Mouse (Mus musculus) hindbrain, embryonic 12.5 days (tissue): ENCODE data around the gene Lrmda. TPM values are rescaled to one million over a fixed set of nuclear protein-coding genes. Genes with fewer than 3 reads are reported as not detected.

Experiments
- ATAC-seq: fragments of 200-750 bp; cut with Nextera tagmentation; 2 replicates; pipeline ENCODE4 v1.8.0; 2017; ENCODE audit warnings: moderate TSS enrichment; ENCODE audit not compliant: low FRiP score
- H3K27ac ChIP-seq: fragments of 300-500 bp; sonication (generic); 2 replicates; pipeline ENCODE4 v1.5.1; 2016; ENCODE audit warnings: mild to moderate bottlenecking
- H3K27me3 ChIP-seq: fragments of 300-500 bp; sonication (generic); 2 replicates; pipeline ENCODE4 v1.6.1; 2016; ENCODE audit warnings: mild to moderate bottlenecking
- H3K36me3 ChIP-seq: fragments of 300-500 bp; sonication (generic); 2 replicates; pipeline ENCODE4 v1.6.1; 2016; ENCODE audit warnings: mild to moderate bottlenecking
- H3K4me1 ChIP-seq: fragments of 300-500 bp; sonication (generic); 2 replicates; pipeline ENCODE4 v1.6.1; 2016
- H3K4me2 ChIP-seq: fragments of 300-500 bp; sonication (generic); replicated peaks from 2 replicates; pipeline ENCODE4 v1.6.1; 2016; ENCODE audit warnings: mild to moderate bottlenecking
- H3K4me3 ChIP-seq: fragments of 300-500 bp; sonication (generic); 2 replicates; pipeline ENCODE4 v1.5.1; 2016; ENCODE audit warnings: mild to moderate bottlenecking
- H3K9ac ChIP-seq: fragments of 300-500 bp; sonication (generic); 2 replicates; pipeline ENCODE4 v1.6.1; 2016; ENCODE audit warnings: mild to moderate bottlenecking, moderate library complexity
- H3K9me3 ChIP-seq: fragments of 300-500 bp; sonication (generic); replicated peaks from 2 replicates; pipeline ENCODE4 v1.6.1; 2016; ENCODE audit warnings: mild to moderate bottlenecking
- WGBS: fragments of 180-500 bp; shearing (Covaris S2); methylation state at CpG from one replicate; pipeline ENCODE4 v1.1.7; 2016; 5-methylcytosine and 5-hydroxymethylcytosine counted together
- polyA plus RNA-seq: library from polyadenylated mRNA; unstranded; fragments of >200 nt; fragmentation: Nextera tagmentation; extraction: Ambion mirVana; gene quantifications from 2 replicates; pipeline ENCODE4 v1.2.1, GENCODE M21; 2016

Gene Lrmda
- polyA plus RNA-seq, 1 experiment from 2014 or later: 0.53 TPM

GRCm38 (mm10) chr14:22435441-22435840 lies 415.9 kb downstream of the Lrmda start:
- WGBS: 67% methylated on average over 3 of the region's 3 CpGs
- Histone ChIP-seq H3K27me3 (no peaks in the 10 kb centered on the region; the same call in 1 of the 2 replicates), H3K36me3 (no peaks in the 10 kb centered on the region), H3K4me1 (peaks cover 8% of the 10 kb centered on the region), H3K9me3 (no peaks in the 10 kb centered on the region), H3K4me3 (no peak overlapping the region), H3K9ac (no peak overlapping the region), H3K27ac (no peak overlapping the region), H3K4me2 (no peak overlapping the region)
- ATAC-seq: no peak

GRCm38 (mm10) chr14:22435860-22436377 lies 416.4 kb downstream of the Lrmda start:
- Histone ChIP-seq H3K4me1 (peaks cover 13% of the 10 kb centered on the region), H3K27me3 (no peaks in the 10 kb centered on the region; the same call in 1 of the 2 replicates), H3K9me3 (no peaks in the 10 kb centered on the region), H3K9ac (no peak overlapping the region), H3K4me2 (no peak overlapping the region), H3K27ac (no peak overlapping the region), H3K36me3 (no peaks in the 10 kb centered on the region), H3K4me3 (no peak overlapping the region)
- 73% methylated on average over 4 of the region's 4 CpGs for WGBS
- ATAC-seq: no peak

DNA sequence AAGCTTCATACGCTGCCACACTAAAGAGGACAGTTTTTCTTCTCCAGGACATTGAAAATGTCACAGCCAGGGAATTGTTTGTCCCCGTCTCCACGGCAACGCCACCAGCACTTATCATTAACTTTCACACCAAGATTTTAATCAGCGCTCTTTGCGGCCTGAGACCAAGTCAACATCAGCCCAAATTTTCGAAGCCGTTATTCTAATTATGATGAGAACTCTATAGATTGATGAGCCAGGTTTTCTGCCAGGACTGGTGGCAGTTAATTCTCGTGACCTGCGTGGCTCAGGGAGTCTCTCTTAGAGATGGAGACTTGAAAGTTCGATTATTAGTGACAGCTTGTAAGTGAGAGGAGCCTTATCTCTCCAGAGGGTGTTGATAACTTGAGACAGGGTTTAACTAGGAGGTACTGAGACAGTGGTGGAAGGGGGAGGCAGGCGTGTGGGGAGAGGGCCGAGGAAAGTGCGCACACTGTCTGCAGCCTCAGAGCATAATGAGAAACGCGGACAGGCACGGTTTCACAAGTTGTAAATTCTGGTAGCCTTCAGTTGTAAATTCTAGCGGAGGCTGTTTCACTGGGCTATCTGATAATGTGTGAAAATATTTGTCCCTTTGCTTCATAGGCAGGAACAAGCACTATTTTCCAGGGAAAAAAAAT lies 421.0 kb downstream of the Lrmda start:
- ATAC-seq: peak; percentile 48; the same call in 1 of the 2 replicates
- no peak overlapping the region for H3K9ac ChIP-seq
- WGBS: 21% methylated on average over 18 of the region's 18 CpGs
- H3K4me2 ChIP-seq: peak overlapping the region; percentile 31
- peaks cover 17% of the 10 kb centered on the region for H3K4me1 ChIP-seq
- H3K36me3 ChIP-seq: no peaks in the 10 kb centered on the region
- peaks cover 4% of the 10 kb centered on the region; the same call in 1 of the 2 replicates for H3K27me3 ChIP-seq
- no peaks in the 10 kb centered on the region for H3K9me3 ChIP-seq
- H3K4me3 ChIP-seq: no peak overlapping the region
- H3K27ac ChIP-seq: peak overlapping the region; percentile 6; the same call in 1 of the 2 replicates

DNA sequence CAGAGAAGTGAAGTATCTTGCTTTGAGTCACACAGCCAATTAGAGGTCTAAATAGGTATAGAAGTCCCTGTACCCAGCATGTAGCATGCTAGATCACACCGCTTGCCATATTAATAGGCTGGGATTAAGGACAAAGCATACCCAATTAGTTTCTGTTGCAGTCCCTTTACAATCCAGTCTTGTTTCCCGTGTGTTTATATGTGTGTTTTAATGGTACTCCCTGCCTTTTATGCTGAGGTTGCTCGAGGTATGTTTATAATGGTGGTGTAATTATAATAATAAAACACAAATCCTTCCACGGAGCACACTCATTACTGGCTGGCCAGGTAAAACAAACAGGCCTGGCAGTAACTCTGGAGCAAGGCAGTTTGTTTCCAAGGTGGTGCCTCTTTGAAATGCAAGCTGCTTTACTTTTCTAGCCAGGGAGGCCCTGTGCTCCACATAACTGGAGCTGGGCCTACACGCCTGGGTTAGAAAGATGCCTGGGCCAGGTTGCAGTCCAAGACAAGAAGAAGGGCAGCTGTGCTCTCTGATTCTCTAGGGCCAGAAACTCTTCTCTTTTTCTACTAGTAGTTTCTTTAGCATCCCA lies 422.4 kb downstream of the Lrmda start:
- Histone ChIP-seq H3K27me3 (peaks cover 6% of the 10 kb centered on the region; the same call in 1 of the 2 replicates), H3K4me1 (peaks cover 17% of the 10 kb centered on the region), H3K9ac (no peak overlapping the region), H3K4me3 (no peak overlapping the region), H3K9me3 (no peaks in the 10 kb centered on the region), H3K27ac (no peak overlapping the region), H3K4me2 (no peak overlapping the region), H3K36me3 (no peaks in the 10 kb centered on the region)
- no peak for ATAC-seq
- WGBS: 63% methylated on average over 5 of the region's 5 CpGs

DNA sequence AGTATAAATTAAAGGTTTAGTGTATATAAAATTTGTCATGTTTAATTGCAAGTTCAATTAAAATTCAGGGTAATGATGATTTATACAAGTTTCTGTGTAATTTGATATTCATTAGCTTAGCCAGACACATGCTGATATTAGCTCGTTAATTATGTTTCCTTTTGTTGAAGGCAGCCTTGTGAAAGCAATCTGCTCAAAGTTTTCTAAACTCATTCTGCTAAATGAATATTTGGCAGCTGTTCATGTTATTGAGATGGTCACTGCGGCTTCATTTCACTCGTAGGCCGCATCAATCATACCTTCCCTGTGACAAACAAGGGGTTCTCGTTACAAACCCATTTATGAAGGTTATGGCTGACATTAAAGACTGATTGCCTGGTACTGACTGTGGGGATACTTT lies 423.2 kb downstream of the Lrmda start:
- H3K4me2 ChIP-seq: no peak overlapping the region
- 65% methylated on average over 5 of the region's 5 CpGs for WGBS
- H3K27ac ChIP-seq: no peak overlapping the region
- H3K36me3 ChIP-seq: no peaks in the 10 kb centered on the region
- no peak for ATAC-seq
- no peak overlapping the region for H3K4me3 ChIP-seq
- H3K27me3 ChIP-seq: peaks cover 6% of the 10 kb centered on the region; the same call in 1 of the 2 replicates
- no peak overlapping the region for H3K9ac ChIP-seq
- peaks cover 17% of the 10 kb centered on the region for H3K4me1 ChIP-seq
- no peaks in the 10 kb centered on the region for H3K9me3 ChIP-seq

DNA sequence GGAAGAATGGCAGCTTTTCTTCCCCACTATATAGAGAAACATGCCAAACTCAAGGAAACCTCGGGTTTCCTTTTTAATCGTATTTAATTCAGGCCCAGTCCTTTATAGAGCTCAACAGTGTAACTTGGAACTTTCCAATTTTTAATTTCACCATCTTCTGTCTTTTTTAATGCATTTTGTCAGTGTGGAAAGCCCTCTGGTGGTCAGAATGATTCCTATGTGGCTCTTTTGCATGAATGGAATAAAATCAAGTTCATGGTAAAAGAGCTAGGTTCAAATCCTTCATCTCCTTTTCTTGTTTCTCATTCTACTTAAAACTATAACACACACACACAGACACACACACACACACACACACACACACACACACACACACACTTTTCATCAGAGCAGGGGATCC lies 425.0 kb downstream of the Lrmda start:
- no peak overlapping the region for H3K27ac ChIP-seq
- H3K9me3 ChIP-seq: no peaks in the 10 kb centered on the region
- peaks cover 17% of the 10 kb centered on the region for H3K4me1 ChIP-seq
- ATAC-seq: no peak
- H3K4me2 ChIP-seq: no peak overlapping the region
- 73% methylated on average over 2 of the region's 2 CpGs for WGBS
- H3K36me3 ChIP-seq: no peaks in the 10 kb centered on the region
- peaks cover 6% of the 10 kb centered on the region; the same call in 1 of the 2 replicates for H3K27me3 ChIP-seq
- no peak overlapping the region for H3K9ac ChIP-seq
- no peak overlapping the region for H3K4me3 ChIP-seq

DNA sequence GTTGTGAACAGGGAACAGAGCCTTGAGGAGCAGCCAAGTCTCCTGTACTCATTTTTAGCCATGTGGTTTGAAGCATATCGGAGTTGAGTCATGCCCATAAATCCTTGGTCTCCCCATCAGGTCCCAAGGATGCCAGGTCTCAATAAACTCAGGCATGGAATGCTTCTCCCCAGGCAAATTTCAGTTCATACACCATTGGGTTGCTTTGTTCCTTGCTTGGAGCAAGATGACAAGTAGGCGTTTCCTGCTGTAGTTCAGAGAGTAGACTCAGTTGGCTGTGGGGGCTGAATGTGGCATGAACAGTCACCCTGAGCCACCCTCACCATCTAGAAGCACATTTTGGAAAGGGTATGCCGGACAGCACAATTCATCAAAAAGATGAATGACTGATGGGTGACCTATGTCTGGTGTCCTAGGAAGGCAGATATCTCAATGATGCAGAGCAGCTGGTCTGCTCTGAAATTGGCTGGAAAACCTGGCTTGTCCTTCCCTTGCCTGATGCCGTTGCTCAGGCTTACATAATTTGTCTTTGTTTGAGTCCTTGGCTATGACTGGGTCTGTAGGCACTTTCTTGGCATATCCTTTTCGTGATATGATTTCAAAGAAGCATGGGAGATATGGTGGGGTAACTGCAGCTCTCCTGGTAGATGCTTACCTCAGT lies 425.8 kb downstream of the Lrmda start:
- no peak for ATAC-seq
- Histone ChIP-seq H3K4me1 (peaks cover 10% of the 10 kb centered on the region), H3K4me3 (no peak overlapping the region), H3K9me3 (no peaks in the 10 kb centered on the region), H3K9ac (no peak overlapping the region), H3K36me3 (no peaks in the 10 kb centered on the region), H3K4me2 (no peak overlapping the region), H3K27me3 (peaks cover 9% of the 10 kb centered on the region; the same call in 1 of the 2 replicates), H3K27ac (no peak overlapping the region)
- WGBS: 69% methylated on average over 5 of the region's 5 CpGs

DNA sequence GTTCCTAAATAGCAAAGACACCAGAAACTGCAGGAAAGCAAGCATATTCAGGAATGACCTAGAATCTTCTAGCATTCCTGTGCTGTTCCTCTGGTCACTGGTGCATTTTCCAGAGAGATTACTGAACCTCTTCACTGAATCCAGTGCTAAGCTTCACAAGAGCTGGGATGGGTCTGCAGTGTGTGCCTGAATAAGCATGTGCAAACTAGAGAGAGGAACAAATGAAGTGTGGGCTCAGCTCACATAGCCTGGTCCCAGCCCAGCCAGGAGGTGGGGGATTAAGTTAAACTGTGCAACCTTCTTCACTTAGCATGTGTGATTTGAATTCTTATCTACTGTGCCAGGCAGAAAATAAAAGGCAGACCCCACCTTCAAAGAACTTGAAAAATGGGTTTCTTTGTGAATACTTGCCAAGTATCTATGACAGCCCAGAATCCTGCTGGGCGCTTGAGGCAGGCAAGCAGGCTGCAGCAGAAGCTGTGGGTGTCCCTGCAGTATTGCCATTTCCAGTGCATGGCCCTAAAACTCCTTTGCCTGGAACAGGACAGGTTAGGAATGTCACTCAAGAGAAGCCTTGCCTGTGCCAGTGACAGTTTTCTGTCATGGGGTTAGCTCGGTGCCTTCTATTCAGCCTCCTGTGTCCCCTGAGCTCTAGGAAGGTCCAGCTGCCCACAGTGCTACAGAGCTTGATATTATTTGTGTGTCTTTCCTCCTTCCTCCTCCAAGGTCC lies 426.5 kb downstream of the Lrmda start:
- Histone ChIP-seq H3K27ac (no peak overlapping the region), H3K9ac (no peak overlapping the region), H3K36me3 (no peaks in the 10 kb centered on the region), H3K27me3 (peaks cover 12% of the 10 kb centered on the region; the same call in 1 of the 2 replicates), H3K4me1 (peaks cover 3% of the 10 kb centered on the region), H3K4me2 (no peak overlapping the region), H3K9me3 (no peaks in the 10 kb centered on the region), H3K4me3 (no peak overlapping the region)
- WGBS: 73% methylated on average over 2 of the region's 2 CpGs
- no peak for ATAC-seq

DNA sequence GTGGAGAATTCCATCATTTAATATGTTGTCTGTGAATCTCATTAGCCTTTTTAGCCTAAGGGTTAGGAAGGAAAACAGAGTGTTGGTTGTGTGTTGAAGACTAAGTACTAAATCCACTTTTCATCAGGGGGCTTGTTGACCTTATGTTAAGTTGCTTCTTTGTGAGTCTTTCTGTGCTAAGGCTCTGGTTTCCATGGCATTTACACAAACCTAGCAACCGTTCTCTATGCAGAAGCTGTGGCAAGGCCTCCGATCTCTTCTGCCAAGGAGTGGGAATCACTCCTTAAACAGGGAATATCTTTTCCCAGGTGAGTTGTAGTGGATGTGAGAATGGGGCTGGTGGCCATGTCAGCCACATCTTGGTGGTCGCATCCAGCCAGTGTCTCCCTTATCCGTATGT lies 432.1 kb downstream of the Lrmda start:
- H3K27ac ChIP-seq: no peak overlapping the region
- ATAC-seq: no peak
- no peaks in the 10 kb centered on the region for H3K36me3 ChIP-seq
- H3K27me3 ChIP-seq: peaks cover 41% of the 10 kb centered on the region
- no peak overlapping the region for H3K4me2 ChIP-seq
- no peaks in the 10 kb centered on the region for H3K9me3 ChIP-seq
- H3K4me1 ChIP-seq: no peaks in the 10 kb centered on the region
- 72% methylated on average over 4 of the region's 4 CpGs for WGBS
- no peak overlapping the region for H3K4me3 ChIP-seq
- no peak overlapping the region for H3K9ac ChIP-seq

GRCm38 (mm10) chr14:22464314-22464713 lies 444.8 kb downstream of the Lrmda start:
- no peak for ATAC-seq
- 79% methylated on average over 1 of the region's 1 CpGs for WGBS
- no peak overlapping the region for H3K27ac ChIP-seq
- H3K9ac ChIP-seq: no peak overlapping the region
- no peak overlapping the region for H3K4me3 ChIP-seq
- H3K9me3 ChIP-seq: no peaks in the 10 kb centered on the region
- H3K4me2 ChIP-seq: no peak overlapping the region
- peaks cover 17% of the 10 kb centered on the region for H3K27me3 ChIP-seq
- no peaks in the 10 kb centered on the region for H3K4me1 ChIP-seq
- H3K36me3 ChIP-seq: no peaks in the 10 kb centered on the region

GRCm38 (mm10) chr14:22471041-22471440 lies 451.5 kb downstream of the Lrmda start:
- no peak overlapping the region for H3K9ac ChIP-seq
- H3K9me3 ChIP-seq: no peaks in the 10 kb centered on the region
- WGBS: 45% methylated on average over 4 of the region's 4 CpGs
- ATAC-seq: no peak
- no peak overlapping the region for H3K4me3 ChIP-seq
- no peaks in the 10 kb centered on the region for H3K27me3 ChIP-seq
- no peak overlapping the region for H3K4me2 ChIP-seq
- no peaks in the 10 kb centered on the region for H3K36me3 ChIP-seq
- H3K27ac ChIP-seq: no peak overlapping the region
- H3K4me1 ChIP-seq: peaks cover 3% of the 10 kb centered on the region

DNA sequence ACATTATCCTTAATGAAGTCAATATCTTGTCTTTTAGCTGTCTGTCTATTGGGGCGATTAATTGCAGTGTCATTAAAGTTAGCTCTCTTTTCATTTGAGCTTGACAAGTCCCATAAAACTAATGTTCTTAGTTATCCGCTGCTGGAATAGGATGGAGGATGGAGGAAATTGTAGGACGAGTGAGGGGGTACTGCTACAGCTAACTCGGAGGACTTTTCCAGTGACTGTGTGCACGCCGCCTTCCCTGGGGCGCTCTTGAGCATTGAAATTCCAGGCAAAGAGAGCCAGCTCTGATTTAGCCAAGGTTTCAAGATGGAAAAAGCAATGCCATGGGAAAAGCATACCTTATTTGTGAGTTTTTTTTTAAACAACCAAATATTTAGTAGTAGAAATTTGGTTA lies 453.9 kb downstream of the Lrmda start:
- no peak overlapping the region for H3K9ac ChIP-seq
- no peaks in the 10 kb centered on the region for H3K27me3 ChIP-seq
- H3K27ac ChIP-seq: no peak overlapping the region
- no peak for ATAC-seq
- no peaks in the 10 kb centered on the region for H3K9me3 ChIP-seq
- peaks cover 3% of the 10 kb centered on the region for H3K4me1 ChIP-seq
- H3K4me3 ChIP-seq: no peak overlapping the region
- H3K4me2 ChIP-seq: no peak overlapping the region
- no peaks in the 10 kb centered on the region for H3K36me3 ChIP-seq
- WGBS: 69% methylated on average over 7 of the region's 7 CpGs
